Mouse (Mus musculus) stomach, embryonic 15.5 days (tissue): ENCODE data around the gene Lgi4. TPM values are rescaled to one million over a fixed set of nuclear protein-coding genes. Genes with fewer than 3 reads are reported as not detected.

ENCODE experiments used
- ATAC-seq: fragments of 200-750 bp; cut with Nextera tagmentation; 2 replicates; pipeline ENCODE4 v1.8.0; 2017; ENCODE audit warnings: low read depth, moderate number of reproducible peaks, moderate TSS enrichment; ENCODE audit not compliant: insufficient read depth, low FRiP score
- H3K27ac ChIP-seq: fragments of 300-500 bp; sonication (generic); 2 replicates; pipeline ENCODE4 v1.5.1; 2015; ENCODE audit warnings: mild to moderate bottlenecking, inconsistent platforms
- H3K27me3 ChIP-seq: fragments of 300-500 bp; sonication (generic); replicated peaks from 2 replicates; pipeline ENCODE4 v1.6.1; 2015; ENCODE audit warnings: inconsistent platforms
- H3K36me3 ChIP-seq: fragments of 300-500 bp; sonication (generic); 2 replicates; pipeline ENCODE4 v1.6.1; 2015; ENCODE audit warnings: inconsistent platforms
- H3K4me1 ChIP-seq: fragments of 300-500 bp; sonication (generic); 2 replicates; pipeline ENCODE4 v1.6.1; 2015; ENCODE audit warnings: inconsistent platforms
- H3K4me2 ChIP-seq: fragments of 300-500 bp; sonication (generic); 2 replicates; pipeline ENCODE4 v1.6.1; 2015; ENCODE audit warnings: mild to moderate bottlenecking, inconsistent platforms
- H3K4me3 ChIP-seq: fragments of 300-500 bp; sonication (generic); replicated peaks from 2 replicates; pipeline ENCODE4 v1.5.1; 2015; ENCODE audit warnings: inconsistent platforms
- H3K9ac ChIP-seq: fragments of 300-500 bp; sonication (generic); 2 replicates; pipeline ENCODE4 v1.6.1; 2015; ENCODE audit warnings: inconsistent platforms
- H3K9me3 ChIP-seq: fragments of 300-500 bp; sonication (generic); 2 replicates; pipeline ENCODE4 v1.6.1; 2016; ENCODE audit warnings: inconsistent platforms
- WGBS: fragments of 180-500 bp; shearing (Covaris S2); methylation state at CpG from one replicate; pipeline ENCODE4 v1.1.7; 2015; 5-methylcytosine and 5-hydroxymethylcytosine counted together
- polyA plus RNA-seq: library from polyadenylated mRNA; unstranded; fragments of >200 nt; fragmentation: Nextera tagmentation; extraction: Ambion mirVana; gene quantifications from 2 replicates; pipeline ENCODE4 v1.2.1, GENCODE M21; 2015

Lgi4 gene
- polyA plus RNA-seq, 1 experiment from 2014 or later = 1.9 TPM

GRCm38 (mm10) chr7:31097583-31098248, 38.6 kb downstream of the Lgi4 start:
- 37% methylated on average over 18 of the region's 20 CpGs for WGBS

GRCm38 (mm10) chr7:31098697-31099611, 39.8 kb downstream of the Lgi4 start:
- Histone ChIP-seq H3K4me2 (no peak overlapping the region), H3K4me3 (no peak overlapping the region), H3K27ac (no peak overlapping the region), H3K27me3 (no peaks in the 10 kb centered on the region), H3K4me1 (0 out of 2 replicates have a peak, but pooled peaks cover 4% of the 10 kb centered on the region), H3K36me3 (no peaks in the 10 kb centered on the region), H3K9ac (no peak overlapping the region), H3K9me3 (no peaks in the 10 kb centered on the region)
- no peak for ATAC-seq
- 77% methylated on average over 22 of the region's 22 CpGs for WGBS

More at GRCm38 (mm10) chr7:31097583-31098248, 38.6 kb downstream of the Lgi4 start:
- peak overlapping the region; percentile 15 for H3K4me3 ChIP-seq
- no peaks in the 10 kb centered on the region for H3K36me3 ChIP-seq
- peak; percentile 89 for ATAC-seq
- H3K4me2 ChIP-seq = peak overlapping the region; percentile 42
- H3K9ac ChIP-seq = no peak overlapping the region
- H3K27me3 ChIP-seq = no peaks in the 10 kb centered on the region
- no peaks in the 10 kb centered on the region for H3K9me3 ChIP-seq
- H3K4me1 ChIP-seq = 0 out of 2 replicates have a peak, but pooled peaks cover 4% of the 10 kb centered on the region
- no peak overlapping the region for H3K27ac ChIP-seq

- H3K27ac ChIP-seq = no peak overlapping the region
- H3K36me3 ChIP-seq = no peaks in the 10 kb centered on the region
- H3K4me2 ChIP-seq = no peak overlapping the region
- WGBS = 86% methylated on average over 6 of the region's 6 CpGs
- H3K27me3 ChIP-seq = no peaks in the 10 kb centered on the region
- no peak for ATAC-seq
- H3K9ac ChIP-seq = no peak overlapping the region
- no peaks in the 10 kb centered on the region for H3K9me3 ChIP-seq
- 0 out of 2 replicates have a peak, but pooled peaks cover 4% of the 10 kb centered on the region for H3K4me1 ChIP-seq
- no peak overlapping the region for H3K4me3 ChIP-seq
Measured at GRCm38 (mm10) chr7:31099612-31099982, 40.5 kb downstream of the Lgi4 start.

- Histone ChIP-seq H3K27ac (no peak overlapping the region), H3K4me1 (no peaks in the 10 kb centered on the region), H3K9ac (no peak overlapping the region), H3K27me3 (no peaks in the 10 kb centered on the region), H3K9me3 (no peaks in the 10 kb centered on the region), H3K36me3 (no peaks in the 10 kb centered on the region), H3K4me2 (no peak overlapping the region), H3K4me3 (no peak overlapping the region)
- no peak for ATAC-seq
- WGBS = 80% methylated on average over 14 of the region's 14 CpGs
Measured at GRCm38 (mm10) chr7:31100786-31101185, 41.6 kb downstream of the Lgi4 start.

- no peak overlapping the region for H3K4me2 ChIP-seq
- H3K27me3 ChIP-seq = no peaks in the 10 kb centered on the region
- 52% methylated on average over 15 of the region's 15 CpGs for WGBS
- no peak for ATAC-seq
- no peak overlapping the region for H3K4me3 ChIP-seq
- H3K9ac ChIP-seq = no peak overlapping the region
- no peaks in the 10 kb centered on the region for H3K9me3 ChIP-seq
- H3K27ac ChIP-seq = no peak overlapping the region
- H3K4me1 ChIP-seq = no peaks in the 10 kb centered on the region
- H3K36me3 ChIP-seq = no peaks in the 10 kb centered on the region
Measured at GRCm38 (mm10) chr7:31105061-31105768, 46.1 kb downstream of the Lgi4 start.

GRCm38 (mm10) chr7:31106166-31106565, 47.0 kb downstream of the Lgi4 start:
- no peaks in the 10 kb centered on the region for H3K27me3 ChIP-seq
- no peak overlapping the region for H3K4me2 ChIP-seq
- no peaks in the 10 kb centered on the region for H3K9me3 ChIP-seq
- H3K9ac ChIP-seq = no peak overlapping the region
- no peaks in the 10 kb centered on the region for H3K4me1 ChIP-seq
- 48% methylated on average over 3 of the region's 3 CpGs for WGBS
- ATAC-seq = no peak
- no peak overlapping the region for H3K4me3 ChIP-seq
- H3K27ac ChIP-seq = no peak overlapping the region
- H3K36me3 ChIP-seq = no peaks in the 10 kb centered on the region

GRCm38 (mm10) chr7:31107781-31108180, 48.6 kb downstream of the Lgi4 start:
- 81% methylated on average over 11 of the region's 11 CpGs for WGBS
- no peak overlapping the region for H3K4me2 ChIP-seq
- no peak for ATAC-seq

GRCm38 (mm10) chr7:31109091-31109490, 49.9 kb downstream of the Lgi4 start:
- H3K27ac ChIP-seq = no peak overlapping the region
- no peaks in the 10 kb centered on the region for H3K36me3 ChIP-seq
- 39% methylated on average over 7 of the region's 7 CpGs for WGBS
- no peak overlapping the region for H3K4me3 ChIP-seq
- H3K9me3 ChIP-seq = no peaks in the 10 kb centered on the region
- no peaks in the 10 kb centered on the region for H3K27me3 ChIP-seq
- H3K4me1 ChIP-seq = peaks cover 4% of the 10 kb centered on the region; the same call in 1 of the 2 replicates
- no peak overlapping the region for H3K4me2 ChIP-seq
- no peak for ATAC-seq
- no peak overlapping the region for H3K9ac ChIP-seq

More at GRCm38 (mm10) chr7:31107781-31108180, 48.6 kb downstream of the Lgi4 start:
- H3K27me3 ChIP-seq = no peaks in the 10 kb centered on the region
- no peak overlapping the region for H3K27ac ChIP-seq
- no peaks in the 10 kb centered on the region for H3K36me3 ChIP-seq
- H3K4me1 ChIP-seq = peaks cover 4% of the 10 kb centered on the region; the same call in 1 of the 2 replicates
- no peak overlapping the region for H3K4me3 ChIP-seq
- no peaks in the 10 kb centered on the region for H3K9me3 ChIP-seq
- H3K9ac ChIP-seq = no peak overlapping the region

- H3K4me1 ChIP-seq = peaks cover 6% of the 10 kb centered on the region; the same call in 1 of the 2 replicates
- WGBS = 80% methylated on average over 5 of the region's 5 CpGs
- H3K27ac ChIP-seq = no peak overlapping the region
- ATAC-seq = no peak
- H3K9ac ChIP-seq = no peak overlapping the region
- H3K4me3 ChIP-seq = no peak overlapping the region
- H3K4me2 ChIP-seq = no peak overlapping the region
- no peaks in the 10 kb centered on the region for H3K9me3 ChIP-seq
- H3K36me3 ChIP-seq = no peaks in the 10 kb centered on the region
- H3K27me3 ChIP-seq = no peaks in the 10 kb centered on the region
Measured at GRCm38 (mm10) chr7:31109796-31110195, 50.7 kb downstream of the Lgi4 start.

- no peak overlapping the region for H3K4me3 ChIP-seq
- H3K9me3 ChIP-seq = no peaks in the 10 kb centered on the region
- H3K27ac ChIP-seq = no peak overlapping the region
- H3K4me1 ChIP-seq = peaks cover 16% of the 10 kb centered on the region
- no peak overlapping the region for H3K4me2 ChIP-seq
- 74% methylated on average over 15 of the region's 15 CpGs for WGBS
- H3K36me3 ChIP-seq = no peaks in the 10 kb centered on the region
- H3K9ac ChIP-seq = no peak overlapping the region
- no peaks in the 10 kb centered on the region for H3K27me3 ChIP-seq
- no peak for ATAC-seq
Measured at GRCm38 (mm10) chr7:31110861-31111385, 51.8 kb downstream of the Lgi4 start.

GRCm38 (mm10) chr7:31112036-31112435, 52.9 kb downstream of the Lgi4 start:
- Histone ChIP-seq H3K27ac (no peak overlapping the region), H3K9me3 (no peaks in the 10 kb centered on the region), H3K4me1 (peaks cover 16% of the 10 kb centered on the region), H3K27me3 (no peaks in the 10 kb centered on the region), H3K4me3 (no peak overlapping the region), H3K9ac (no peak overlapping the region), H3K4me2 (no peak overlapping the region), H3K36me3 (no peaks in the 10 kb centered on the region)
- WGBS = 39% methylated on average over 4 of the region's 4 CpGs
- no peak for ATAC-seq
